Mouse (Mus musculus) liver, embryonic 13.5 days (tissue): Measurements from ENCODE around the gene Akt2. TPM values are rescaled to one million over a fixed set of nuclear protein-coding genes. Genes with fewer than 3 reads are reported as not detected.

Experiments
- ATAC-seq: fragments of 200-750 bp; cut with Nextera tagmentation; 2 replicates; pipeline ENCODE4 v1.8.0; 2017; ENCODE audit warnings: low read depth, mild to moderate bottlenecking, moderate number of reproducible peaks, moderate library complexity
- DNase-seq: peaks from one replicate; pipeline ENCODE4 v3.0.0; 2022
- H3K27ac ChIP-seq: fragments of 300-500 bp; sonication (generic); 2 replicates; pipeline ENCODE4 v1.5.1; 2015; ENCODE audit warnings: moderate library complexity, mild to moderate bottlenecking, inconsistent platforms
- H3K27me3 ChIP-seq: fragments of 300-500 bp; sonication (generic); 2 replicates; pipeline ENCODE4 v1.6.1; 2015; ENCODE audit warnings: mild to moderate bottlenecking, inconsistent platforms
- H3K36me3 ChIP-seq: fragments of 300-500 bp; sonication (generic); 2 replicates; pipeline ENCODE4 v1.6.1; 2015; ENCODE audit warnings: mild to moderate bottlenecking, inconsistent platforms
- H3K4me1 ChIP-seq: fragments of 300-500 bp; sonication (generic); replicated peaks from 2 replicates; pipeline ENCODE4 v1.6.1; 2015; ENCODE audit warnings: inconsistent platforms
- H3K4me2 ChIP-seq: fragments of 300-500 bp; sonication (generic); 2 replicates; pipeline ENCODE4 v1.6.1; 2015; ENCODE audit warnings: inconsistent platforms, mild to moderate bottlenecking, moderate library complexity
- H3K4me3 ChIP-seq: fragments of 300-500 bp; sonication (generic); replicated peaks from 2 replicates; pipeline ENCODE4 v1.5.1; 2015; ENCODE audit warnings: mild to moderate bottlenecking, inconsistent platforms
- H3K9ac ChIP-seq: fragments of 300-500 bp; sonication (generic); 2 replicates; pipeline ENCODE4 v1.6.1; 2015; ENCODE audit warnings: mild to moderate bottlenecking, inconsistent platforms
- H3K9me3 ChIP-seq: fragments of 300-500 bp; sonication (generic); replicated peaks from 2 replicates; pipeline ENCODE4 v1.6.1; 2016; ENCODE audit warnings: inconsistent platforms
- WGBS: fragments of 180-500 bp; shearing (Covaris S2); methylation state at CpG from one replicate; pipeline ENCODE4 v1.1.7; 2015; ENCODE audit not compliant: insufficient replicate concordance; 5-methylcytosine and 5-hydroxymethylcytosine counted together
- polyA plus RNA-seq: library from polyadenylated mRNA; unstranded; fragments of >200 nt; fragmentation: Nextera tagmentation; extraction: Ambion mirVana; gene quantifications from 2 replicates; pipeline ENCODE4 v1.2.1, GENCODE M21; 2015

Akt2 gene
- polyA plus RNA-seq, 1 experiment from 2014 or later: 29.6 TPM

DNA sequence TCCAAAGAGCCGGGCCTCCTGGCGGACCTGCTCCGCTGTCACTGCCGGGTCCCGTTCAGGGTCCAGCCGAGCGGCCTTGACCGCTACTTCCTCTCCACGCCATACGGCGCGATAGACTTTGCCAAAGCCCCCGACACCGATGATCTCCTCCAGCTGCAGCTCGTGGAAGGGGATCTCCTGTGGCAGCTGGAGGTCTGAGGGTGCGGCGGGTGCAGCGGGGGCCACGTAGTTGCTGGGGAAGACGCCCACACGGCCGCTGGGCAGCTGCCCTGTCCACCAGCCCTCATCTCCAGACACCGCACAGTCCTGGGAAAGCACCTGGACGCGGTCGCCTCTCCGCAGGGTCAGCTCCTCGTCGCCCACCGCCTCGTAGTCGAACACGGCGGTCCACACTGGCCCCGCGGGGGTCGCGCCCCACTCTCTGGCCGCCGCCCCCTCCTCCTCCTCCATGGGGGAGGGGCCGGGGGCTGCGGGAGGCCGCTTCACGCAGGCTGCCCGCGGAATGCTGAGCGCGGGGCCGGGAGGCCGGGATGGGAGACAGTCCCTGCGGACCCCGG lies 82.3 kb downstream of the Akt2 start:
- peak overlapping the region; percentile 99 for H3K4me2 ChIP-seq
- H3K9ac ChIP-seq: peak overlapping the region; percentile 83
- no peak for DNase-seq
- H3K27me3 ChIP-seq: peaks cover 13% of the 10 kb centered on the region
- peaks cover 38% of the 10 kb centered on the region for H3K4me1 ChIP-seq
- no peak overlapping the region for H3K27ac ChIP-seq
- peak overlapping the region; percentile 81 for H3K4me3 ChIP-seq
- ATAC-seq: no peak
- WGBS: 2% methylated on average over 51 of the region's 52 CpGs
- no peaks in the 10 kb centered on the region for H3K9me3 ChIP-seq
- no peaks in the 10 kb centered on the region for H3K36me3 ChIP-seq

GRCm38 (mm10) chr7:27674195-27674521 lies 82.8 kb downstream of the Akt2 start:
- no peak for DNase-seq
- Histone ChIP-seq H3K9me3 (no peaks in the 10 kb centered on the region), H3K9ac (peak overlapping the region; percentile 83), H3K4me2 (peak overlapping the region; percentile 99), H3K4me1 (peaks cover 38% of the 10 kb centered on the region), H3K27me3 (peaks cover 13% of the 10 kb centered on the region), H3K4me3 (peak overlapping the region; percentile 81), H3K27ac (peak overlapping the region; percentile 60), H3K36me3 (no peaks in the 10 kb centered on the region)
- peak; percentile 71 for ATAC-seq
- WGBS: under 1% methylated on average over 38 of the region's 38 CpGs

GRCm38 (mm10) chr7:27674522-27675221 lies 83.3 kb downstream of the Akt2 start, which contains the start of gene Map3k10:
TSS of gene Map3k10 (minus strand) at chr7:27674598.
- under 1% methylated on average over 31 of the region's 31 CpGs for WGBS

DNA sequence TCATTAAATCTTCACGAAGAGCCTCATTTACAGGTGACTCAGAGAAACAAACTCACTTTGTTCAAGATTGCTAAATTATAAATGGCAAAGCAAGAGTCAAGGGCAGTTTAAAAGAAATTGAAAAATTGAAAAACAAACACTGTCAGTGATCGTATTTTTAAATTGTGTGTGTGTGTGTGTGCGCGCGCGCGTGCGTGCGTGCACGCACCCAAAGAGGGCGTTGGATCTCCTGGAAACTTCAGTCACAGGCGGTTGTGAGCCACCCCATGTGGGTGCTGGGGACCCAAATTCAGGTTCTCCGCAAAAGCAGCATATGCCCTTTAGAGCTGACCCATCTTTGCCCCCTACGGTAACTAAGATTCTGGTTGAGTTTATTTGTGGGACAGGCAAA lies 83.9 kb downstream of the Akt2 start:
- Histone ChIP-seq H3K36me3 (no peaks in the 10 kb centered on the region), H3K4me2 (peak overlapping the region; percentile 99), H3K9ac (peak overlapping the region; percentile 83), H3K27me3 (peaks cover 13% of the 10 kb centered on the region), H3K4me3 (peak overlapping the region; percentile 81), H3K4me1 (peaks cover 38% of the 10 kb centered on the region), H3K27ac (0 out of 2 replicates have a peak overlapping the region, but pooled peaks have one; percentile 60), H3K9me3 (no peaks in the 10 kb centered on the region)
- ATAC-seq (no peak), DNase-seq (no peak)
- 21% methylated on average over 14 of the region's 14 CpGs for WGBS

More at GRCm38 (mm10) chr7:27674522-27675221, 83.3 kb downstream of the Akt2 start, which contains the start of gene Map3k10:
- peak within 1 kb of the TSS; percentile 83 for H3K9ac ChIP-seq
- H3K27ac ChIP-seq: peak within 1 kb of the TSS; percentile 60
- DNase-seq (peak; percentile 88), ATAC-seq (peak; percentile 97)
- H3K9me3 ChIP-seq: no peaks in the 10 kb centered on the region
- H3K4me2 ChIP-seq: peak within 1 kb of the TSS; percentile 99
- H3K36me3 ChIP-seq: no peaks in the 10 kb centered on the region
- peak within 1 kb of the TSS; percentile 81 for H3K4me3 ChIP-seq
- peaks cover 13% of the 10 kb centered on the region for H3K27me3 ChIP-seq
- H3K4me1 ChIP-seq: peaks cover 38% of the 10 kb centered on the region

GRCm38 (mm10) chr7:27683218-27683617 lies 91.9 kb downstream of the Akt2 start:
- DNase-seq (no peak), ATAC-seq (no peak)
- H3K27ac ChIP-seq: no peak overlapping the region
- H3K4me3 ChIP-seq: no peak overlapping the region
- H3K4me2 ChIP-seq: no peak overlapping the region
- H3K9ac ChIP-seq: no peak overlapping the region
- no peaks in the 10 kb centered on the region for H3K36me3 ChIP-seq
- no peaks in the 10 kb centered on the region for H3K9me3 ChIP-seq
- H3K4me1 ChIP-seq: peaks cover 5% of the 10 kb centered on the region
- 0 out of 2 replicates have a peak, but pooled peaks cover 7% of the 10 kb centered on the region for H3K27me3 ChIP-seq
- 26% methylated on average over 2 of the region's 2 CpGs for WGBS

GRCm38 (mm10) chr7:27685220-27685619 lies 93.9 kb downstream of the Akt2 start:
- H3K9ac ChIP-seq: no peak overlapping the region
- 17% methylated on average over 5 of the region's 5 CpGs for WGBS

DNA sequence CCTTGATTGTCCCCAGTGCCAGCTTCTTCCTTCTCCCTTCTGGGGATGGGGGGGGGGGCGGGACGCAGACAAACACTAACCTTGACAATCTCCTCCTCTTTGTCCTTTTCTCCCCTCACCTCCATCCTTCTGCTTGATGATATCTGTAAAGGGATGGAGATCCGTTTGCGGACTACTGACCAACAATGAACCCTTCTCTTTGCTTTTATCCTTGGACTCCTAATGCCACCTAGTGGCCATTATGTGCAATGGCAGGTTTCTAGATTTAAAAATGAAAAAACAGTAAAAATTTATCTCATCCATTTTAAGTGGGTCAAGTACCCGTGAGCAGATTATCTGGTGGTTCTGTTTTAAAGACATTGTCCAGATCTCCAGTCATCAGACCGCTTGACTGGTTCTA lies 94.3 kb downstream of the Akt2 start:
- no peak for ATAC-seq
- no peak for DNase-seq
- WGBS: under 1% methylated on average over 6 of the region's 6 CpGs
- H3K36me3 ChIP-seq: no peaks in the 10 kb centered on the region
- H3K27ac ChIP-seq: no peak overlapping the region
- H3K9ac ChIP-seq: no peak overlapping the region
- peaks cover 18% of the 10 kb centered on the region for H3K4me1 ChIP-seq
- no peaks in the 10 kb centered on the region for H3K9me3 ChIP-seq
- 0 out of 2 replicates have a peak, but pooled peaks cover 7% of the 10 kb centered on the region for H3K27me3 ChIP-seq
- H3K4me3 ChIP-seq: no peak overlapping the region
- H3K4me2 ChIP-seq: no peak overlapping the region

More at GRCm38 (mm10) chr7:27685220-27685619, 93.9 kb downstream of the Akt2 start:
- Histone ChIP-seq H3K4me3 (no peak overlapping the region), H3K27ac (no peak overlapping the region), H3K9me3 (no peaks in the 10 kb centered on the region), H3K4me1 (peaks cover 18% of the 10 kb centered on the region), H3K27me3 (0 out of 2 replicates have a peak, but pooled peaks cover 7% of the 10 kb centered on the region), H3K4me2 (no peak overlapping the region), H3K36me3 (no peaks in the 10 kb centered on the region)
- no peak for ATAC-seq
- no peak for DNase-seq

DNA sequence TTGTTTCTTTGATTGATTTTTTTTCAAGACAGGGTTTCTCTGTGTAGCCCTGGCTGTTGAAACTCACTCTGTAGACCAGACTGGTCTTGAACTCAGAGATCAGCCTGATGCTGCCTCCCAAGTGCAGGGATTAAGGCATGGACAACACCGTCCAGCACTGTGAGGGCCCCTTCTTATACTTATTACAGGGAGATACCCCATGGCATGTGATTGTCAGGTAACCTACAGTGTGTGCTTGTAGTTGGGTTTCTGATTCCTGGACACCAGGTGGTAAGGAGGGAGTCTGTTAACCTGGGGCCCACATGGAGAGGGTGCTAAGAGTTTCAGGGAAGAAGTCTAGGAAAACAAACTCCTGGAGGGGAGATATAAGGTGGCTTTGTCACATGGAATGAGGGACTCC lies 95.7 kb downstream of the Akt2 start:
- ATAC-seq (no peak), DNase-seq (no peak)
- H3K9me3 ChIP-seq: no peaks in the 10 kb centered on the region
- H3K4me2 ChIP-seq: no peak overlapping the region
- 0 out of 2 replicates have a peak, but pooled peaks cover 7% of the 10 kb centered on the region for H3K27me3 ChIP-seq
- H3K27ac ChIP-seq: no peak overlapping the region
- no peaks in the 10 kb centered on the region for H3K36me3 ChIP-seq
- no peak overlapping the region for H3K4me3 ChIP-seq
- no peak overlapping the region for H3K9ac ChIP-seq
- 83% methylated on average over 1 of the region's 1 CpGs for WGBS
- peaks cover 18% of the 10 kb centered on the region for H3K4me1 ChIP-seq

DNA sequence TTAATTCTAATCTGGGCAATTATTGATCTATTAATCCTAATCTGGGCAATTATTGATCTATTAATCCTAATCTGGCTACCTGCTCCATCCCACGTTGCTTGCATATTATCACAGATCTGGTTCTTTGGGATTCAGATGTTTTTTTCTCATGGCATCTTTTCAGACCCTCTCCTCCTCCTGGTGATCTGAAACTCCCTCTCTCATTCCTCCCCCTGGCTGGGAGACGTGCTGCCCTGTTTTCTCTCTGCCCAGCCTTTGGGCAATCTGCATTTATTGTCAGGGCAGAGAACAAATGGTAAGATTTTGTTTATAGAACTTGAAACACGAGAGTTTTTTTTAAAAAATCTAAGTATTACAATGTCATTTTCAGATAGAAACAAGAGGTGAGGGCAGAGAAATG lies 96.5 kb downstream of the Akt2 start:
- Histone ChIP-seq H3K4me2 (peak overlapping the region; percentile 79), H3K9ac (peak overlapping the region; percentile 75), H3K4me1 (peaks cover 18% of the 10 kb centered on the region), H3K36me3 (no peaks in the 10 kb centered on the region), H3K9me3 (no peaks in the 10 kb centered on the region), H3K27me3 (0 out of 2 replicates have a peak, but pooled peaks cover 7% of the 10 kb centered on the region), H3K4me3 (peak overlapping the region; percentile 63; the same call in 1 of the 2 replicates), H3K27ac (no peak overlapping the region)
- ATAC-seq (no peak), DNase-seq (no peak)
- 62% methylated on average over 3 of the region's 3 CpGs for WGBS

DNA sequence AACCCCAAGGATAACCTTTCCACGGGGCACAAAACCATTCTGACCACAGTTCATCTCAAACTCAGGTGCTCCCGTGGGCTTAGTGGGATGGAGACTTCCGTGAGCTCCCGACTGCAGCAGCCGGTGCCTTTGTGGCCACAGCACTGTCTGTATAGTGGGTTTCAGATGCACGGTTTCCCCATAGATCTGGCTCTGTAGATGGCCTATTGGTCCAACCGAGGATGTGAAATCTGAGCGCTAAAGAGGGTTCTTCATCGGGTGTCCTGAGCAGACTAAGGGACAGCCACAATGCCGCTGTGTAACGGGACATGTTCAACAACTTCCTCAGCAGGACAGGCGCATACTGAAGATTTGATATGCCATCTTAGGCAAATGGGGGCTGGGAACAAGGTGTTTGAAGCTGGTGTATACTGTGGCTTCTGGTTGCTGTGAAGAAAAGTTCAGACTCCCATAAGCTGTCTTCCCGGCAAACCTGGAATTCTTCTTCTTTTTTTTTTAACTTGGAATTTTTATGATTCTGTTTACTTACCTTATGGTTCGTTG lies 97.0 kb downstream of the Akt2 start:
- WGBS: 33% methylated on average over 14 of the region's 14 CpGs
- ATAC-seq: no peak

GRCm38 (mm10) chr7:27688815-27689612 lies 97.7 kb downstream of the Akt2 start, which contains the start of gene Zfp607b:
TSS of gene Zfp607b (plus strand) at chr7:27689340.
- 1% methylated on average over 19 of the region's 19 CpGs for WGBS
- H3K4me2 ChIP-seq: peak within 1 kb of the TSS; percentile 79
- 0 out of 2 replicates have a peak, but pooled peaks cover 7% of the 10 kb centered on the region for H3K27me3 ChIP-seq
- H3K4me3 ChIP-seq: peak within 1 kb of the TSS; percentile 63
- H3K27ac ChIP-seq: peak within 1 kb of the TSS; percentile 62
- no peaks in the 10 kb centered on the region for H3K9me3 ChIP-seq
- H3K9ac ChIP-seq: peak within 1 kb of the TSS; percentile 75
- peaks cover 18% of the 10 kb centered on the region for H3K4me1 ChIP-seq
- DNase-seq (peak; percentile 96), ATAC-seq (peak; percentile 99)
- no peaks in the 10 kb centered on the region for H3K36me3 ChIP-seq

More for the DNA sequence above, 97.0 kb downstream of the Akt2 start:
- H3K36me3 ChIP-seq: no peaks in the 10 kb centered on the region
- H3K27me3 ChIP-seq: 0 out of 2 replicates have a peak, but pooled peaks cover 7% of the 10 kb centered on the region
- H3K4me2 ChIP-seq: peak overlapping the region; percentile 79
- H3K9me3 ChIP-seq: no peaks in the 10 kb centered on the region
- H3K9ac ChIP-seq: peak overlapping the region; percentile 75
- H3K4me1 ChIP-seq: peaks cover 18% of the 10 kb centered on the region
- H3K4me3 ChIP-seq: peak overlapping the region; percentile 63
- DNase-seq: no peak
- H3K27ac ChIP-seq: peak overlapping the region; percentile 62; the same call in 1 of the 2 replicates
